Mouse (Mus musculus): ENCODE measurements around the gene Abcg1.

- TF ChIP-seq POLR2A (IDR thresholded peaks at IDR 0.05; ENCODE audit: extremely low read depth, insufficient read depth, low read length): no peak
- no peak for TF ChIP-seq CTCF (IDR thresholded peaks at IDR 0.05; ENCODE audit: low read depth, low read length)
Measured at GRCm38 (mm10) chr17:31028821-31029370, 28.6 kb upstream of the Abcg1 start.
